Mouse (Mus musculus): ENCODE measurements around the gene Aqp9. TPM values are rescaled to one million over a fixed set of nuclear protein-coding genes. Genes with fewer than 3 reads are reported as not detected.
"Not testable (repeated sequence)": the region's sequence is repeated elsewhere in the genome, so short reads cannot be mapped to it uniquely, and the experiment has no call there.

Aqp9 gene
- polyA plus RNA-seq, 1 experiment from 2014 or later: 0.18 TPM

DNA sequence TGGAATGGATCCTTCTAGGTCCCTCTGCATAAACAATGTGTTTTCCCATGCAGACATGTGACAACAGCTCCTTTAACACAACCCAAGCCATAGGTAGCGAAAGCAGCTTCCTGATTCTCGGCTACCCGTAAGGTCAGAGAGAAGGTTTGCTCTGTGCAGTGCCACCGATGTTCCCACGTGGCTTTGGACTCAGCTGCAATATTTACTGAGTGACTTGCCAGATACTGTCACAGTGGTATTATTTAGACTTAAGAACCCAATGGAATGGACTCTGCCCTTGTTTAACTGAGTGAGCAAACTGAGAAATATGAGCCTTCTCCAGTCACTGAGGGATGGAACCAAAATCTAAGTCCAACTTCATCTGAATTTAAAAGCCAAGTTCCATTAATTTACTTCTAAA lies 35.3 kb downstream of the Aqp9 start:
- H3K4me3 ChIP-seq: no peak overlapping the region
- H3K27me3 ChIP-seq (replicated peaks): peaks cover 12% of the 10 kb centered on the region
- WGBS: 84% methylated on average over 5 of the region's 5 CpGs

DNA sequence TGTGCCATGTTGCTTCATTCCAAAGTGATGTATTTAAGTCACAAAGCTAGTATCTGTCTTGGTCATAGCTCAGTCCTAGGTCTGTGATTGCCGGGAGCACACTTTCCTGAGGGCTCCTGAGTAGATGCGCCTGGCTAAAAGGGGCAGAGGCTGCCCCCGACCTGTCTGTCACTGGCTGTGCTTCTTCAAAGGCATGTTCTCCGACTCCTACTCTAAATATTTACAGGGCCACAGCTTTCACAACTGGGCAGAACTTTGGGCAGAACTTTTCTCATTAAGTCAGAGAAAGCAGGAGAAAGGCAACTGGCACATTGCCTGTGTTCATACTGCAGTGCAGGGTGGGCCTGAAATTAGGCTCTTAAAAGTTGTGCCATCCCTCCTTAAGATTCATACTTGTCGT lies 36.7 kb downstream of the Aqp9 start:
- ATAC-seq (ENCODE audit: insufficient number of reproducible peaks, low FRiP score): no peak
- Histone ChIP-seq H3K27me3 (replicated peaks) (peaks cover 15% of the 10 kb centered on the region), H3K4me1 (replicated peaks) (no peaks in the 10 kb centered on the region), H3K4me3 (no peak overlapping the region), H3K9ac (no peak overlapping the region), H3K4me2 (no peak overlapping the region), H3K27ac (ENCODE audit: poor library complexity, severe bottlenecking) (no peak overlapping the region), H3K9me3 (replicated peaks) (no peaks in the 10 kb centered on the region), H3K36me3 (no peaks in the 10 kb centered on the region)
- 61% methylated on average over 5 of the region's 5 CpGs for WGBS

More for the DNA sequence above, 35.3 kb downstream of the Aqp9 start:
- no peaks in the 10 kb centered on the region for H3K9me3 ChIP-seq (replicated peaks)
- H3K9ac ChIP-seq: no peak overlapping the region
- no peaks in the 10 kb centered on the region for H3K36me3 ChIP-seq
- ATAC-seq (ENCODE audit: insufficient number of reproducible peaks, low FRiP score): no peak
- no peak overlapping the region for H3K27ac ChIP-seq (ENCODE audit: poor library complexity, severe bottlenecking)
- H3K4me1 ChIP-seq (replicated peaks): no peaks in the 10 kb centered on the region
- H3K4me2 ChIP-seq: no peak overlapping the region

DNA sequence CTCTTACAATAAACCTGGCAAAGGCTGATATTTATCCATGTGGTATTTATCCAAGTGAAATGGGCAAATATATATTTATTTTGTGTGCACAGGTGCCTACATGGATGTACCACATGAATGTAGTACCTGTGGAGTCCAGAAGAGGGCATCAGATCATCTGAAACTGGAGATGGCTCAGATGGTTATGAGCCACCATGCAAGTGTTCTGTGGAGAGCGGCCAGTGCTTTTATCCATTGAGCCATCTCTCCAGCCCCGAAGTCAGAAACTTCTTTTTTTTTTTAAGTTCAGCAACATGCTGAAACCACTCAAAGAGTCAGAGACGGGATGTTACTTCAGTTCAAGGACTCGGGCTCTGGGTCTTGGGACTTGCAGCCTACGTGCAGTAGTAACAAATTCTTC lies 39.6 kb downstream of the Aqp9 start:
- Histone ChIP-seq H3K4me3 (no peak overlapping the region), H3K27ac (ENCODE audit: poor library complexity, severe bottlenecking) (no peak overlapping the region), H3K4me1 (replicated peaks) (no peaks in the 10 kb centered on the region), H3K4me2 (no peak overlapping the region), H3K9ac (no peak overlapping the region), H3K27me3 (replicated peaks) (peaks cover 33% of the 10 kb centered on the region), H3K36me3 (no peaks in the 10 kb centered on the region), H3K9me3 (replicated peaks) (no peaks in the 10 kb centered on the region)
- 56% methylated on average over 5 of the region's 5 CpGs for WGBS
- ATAC-seq (ENCODE audit: insufficient number of reproducible peaks, low FRiP score): no peak

DNA sequence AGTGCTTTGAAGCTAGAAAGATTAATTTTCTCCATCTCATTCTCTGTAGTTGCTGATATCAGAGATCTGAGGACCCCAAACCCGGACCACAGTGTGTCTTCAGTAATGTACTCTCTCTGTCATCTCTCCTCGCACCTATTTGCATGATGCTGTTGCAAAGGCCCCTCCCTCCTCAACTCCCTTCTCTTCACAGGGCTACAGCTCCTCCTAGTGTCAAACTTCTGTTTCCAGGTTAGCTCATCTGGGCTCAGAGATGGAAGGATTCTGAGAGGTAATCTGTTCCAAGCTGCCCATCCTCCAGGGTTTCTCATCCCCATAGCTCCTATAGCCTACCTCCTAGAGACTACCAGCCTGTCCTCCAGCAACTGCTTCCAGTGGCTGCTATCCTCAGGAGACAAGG lies 42.3 kb downstream of the Aqp9 start:
- Histone ChIP-seq H3K27ac (ENCODE audit: poor library complexity, severe bottlenecking) (no peak overlapping the region), H3K4me1 (replicated peaks) (no peaks in the 10 kb centered on the region), H3K9ac (no peak overlapping the region), H3K4me3 (no peak overlapping the region), H3K27me3 (replicated peaks) (peaks cover 33% of the 10 kb centered on the region), H3K9me3 (replicated peaks) (0 out of 2 replicates have a peak, but pooled peaks cover 4% of the 10 kb centered on the region), H3K36me3 (no peaks in the 10 kb centered on the region), H3K4me2 (no peak overlapping the region)
- WGBS: 24% methylated on average over 2 of the region's 2 CpGs
- ATAC-seq (ENCODE audit: insufficient number of reproducible peaks, low FRiP score): no peak

DNA sequence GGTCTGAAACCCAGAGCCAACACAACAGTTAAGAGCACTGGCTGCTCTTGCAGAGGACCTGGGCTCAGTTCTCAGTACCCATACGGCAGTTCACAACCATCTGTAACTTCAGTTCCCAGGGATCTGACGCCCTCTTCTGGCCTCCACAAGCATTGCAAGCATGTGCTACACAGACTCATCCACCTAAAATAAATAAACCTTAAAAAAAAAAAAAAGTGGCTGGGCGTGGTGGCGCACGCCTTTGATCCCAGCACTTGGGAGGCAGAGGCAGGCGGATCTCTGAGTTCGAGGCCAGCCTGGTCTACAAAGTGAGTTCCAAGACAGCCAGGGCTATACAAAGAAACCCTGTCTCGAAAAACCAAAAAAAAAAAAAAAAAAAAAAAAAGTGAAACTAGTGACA lies 45.4 kb downstream of the Aqp9 start:
- 87% methylated on average over 8 of the region's 8 CpGs for WGBS

DNA sequence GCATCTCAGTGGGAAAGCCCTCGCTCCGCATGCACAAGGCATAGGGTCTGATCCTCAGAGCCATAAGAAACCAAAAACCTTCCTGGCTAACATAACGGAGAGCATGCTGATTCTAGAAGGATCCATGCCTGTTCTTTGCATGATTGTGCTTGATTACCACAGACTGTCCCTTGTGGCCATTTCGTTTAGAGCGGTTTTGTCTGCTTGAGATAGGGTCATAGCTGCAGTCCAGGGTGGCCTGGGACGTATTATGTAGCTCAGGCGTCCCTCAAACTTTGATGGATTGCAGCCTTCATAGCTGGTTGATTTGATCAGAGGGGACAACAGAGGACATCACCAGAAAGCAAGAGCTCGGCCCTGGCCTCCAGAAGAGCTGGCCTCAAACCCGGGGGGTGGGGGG lies 47.6 kb downstream of the Aqp9 start:
- H3K36me3 ChIP-seq: no peaks in the 10 kb centered on the region
- 0 out of 2 replicates have a peak, but pooled peaks cover 4% of the 10 kb centered on the region for H3K9me3 ChIP-seq (replicated peaks)
- H3K4me2 ChIP-seq: no peak overlapping the region
- H3K27ac ChIP-seq (ENCODE audit: poor library complexity, severe bottlenecking): no peak overlapping the region
- no peak overlapping the region for H3K9ac ChIP-seq
- H3K4me3 ChIP-seq: no peak overlapping the region
- no peak for ATAC-seq (ENCODE audit: insufficient number of reproducible peaks, low FRiP score)
- peaks cover 11% of the 10 kb centered on the region; the same call in 1 of the 2 replicates for H3K27me3 ChIP-seq (replicated peaks)
- no peaks in the 10 kb centered on the region for H3K4me1 ChIP-seq (replicated peaks)
- WGBS: 71% methylated on average over 9 of the region's 9 CpGs

More for the DNA sequence above, 45.4 kb downstream of the Aqp9 start:
- H3K36me3 ChIP-seq; H3K4me3 ChIP-seq; ATAC-seq (ENCODE audit: insufficient number of reproducible peaks, low FRiP score); H3K4me2 ChIP-seq; H3K27ac ChIP-seq (ENCODE audit: poor library complexity, severe bottlenecking); H3K4me1 ChIP-seq (replicated peaks); H3K9ac ChIP-seq; H3K9me3 ChIP-seq (replicated peaks): not testable (repeated sequence)
- peaks cover 21% of the 10 kb centered on the region for H3K27me3 ChIP-seq (replicated peaks)

DNA sequence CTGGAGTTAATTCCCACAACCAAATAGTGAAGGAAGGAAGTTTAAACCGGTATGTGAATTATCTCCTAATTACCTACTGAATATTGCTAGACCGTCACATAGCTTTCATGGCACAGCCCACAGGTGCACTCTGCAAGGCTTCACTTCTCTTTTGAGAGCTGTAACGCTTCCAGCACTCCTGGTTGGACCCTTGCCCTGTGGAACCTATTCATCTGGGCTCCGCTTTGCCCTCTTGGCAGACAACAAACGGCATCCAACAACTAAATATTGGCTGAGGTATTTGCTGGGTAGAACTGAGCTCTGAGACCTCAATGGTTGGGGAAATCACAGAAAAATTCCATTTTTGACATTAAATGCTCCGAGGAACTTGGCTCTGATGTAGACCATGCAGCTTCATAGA lies 55.3 kb downstream of the Aqp9 start:
- Histone ChIP-seq H3K4me1 (replicated peaks) (no peaks in the 10 kb centered on the region), H3K27ac (ENCODE audit: poor library complexity, severe bottlenecking) (no peak overlapping the region), H3K9ac (no peak overlapping the region), H3K4me3 (no peak overlapping the region), H3K4me2 (no peak overlapping the region), H3K36me3 (no peaks in the 10 kb centered on the region), H3K27me3 (replicated peaks) (no peaks in the 10 kb centered on the region), H3K9me3 (replicated peaks) (no peaks in the 10 kb centered on the region)
- no peak for ATAC-seq (ENCODE audit: insufficient number of reproducible peaks, low FRiP score)
- WGBS: 76% methylated on average over 6 of the region's 6 CpGs

DNA sequence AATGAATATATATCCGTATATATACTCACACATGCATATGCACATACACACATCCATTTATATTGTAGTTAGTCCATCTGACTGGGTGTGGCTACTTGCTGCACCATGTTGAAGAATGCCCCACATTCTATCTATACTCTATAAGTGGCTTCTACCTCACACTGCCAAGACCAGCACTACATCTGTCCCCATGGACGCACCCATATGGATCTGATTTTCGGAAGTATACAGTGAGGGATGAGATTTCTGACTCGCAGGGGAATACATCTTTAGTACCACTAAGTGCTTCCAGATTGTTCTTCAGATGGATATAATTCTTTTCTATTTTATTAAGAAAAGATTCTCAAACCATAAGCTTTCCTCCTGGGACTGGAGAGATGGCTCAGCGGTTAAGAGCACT lies 65.0 kb downstream of the Aqp9 start:
- no peak for ATAC-seq (ENCODE audit: insufficient number of reproducible peaks, low FRiP score)

DNA sequence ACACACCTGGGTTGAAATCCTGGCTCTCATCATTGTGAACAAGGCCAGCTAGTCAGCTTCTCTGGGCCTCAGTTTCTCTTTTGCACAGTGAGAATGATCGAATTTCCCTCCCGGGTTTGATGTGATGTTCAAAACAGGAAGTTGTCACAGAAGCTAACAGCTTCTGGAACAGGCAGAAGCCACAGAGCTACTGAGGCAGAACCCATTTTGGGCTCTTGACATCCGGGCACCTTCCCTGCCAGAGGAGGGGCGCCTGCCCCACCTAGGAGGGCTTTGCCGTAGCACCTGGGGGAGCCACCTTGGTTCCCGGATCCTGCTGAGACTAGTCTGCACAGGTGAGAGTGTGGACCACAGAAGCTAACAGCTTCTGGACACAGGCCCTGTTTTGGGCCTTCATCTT lies 74.4 kb downstream of the Aqp9 start:
- Histone ChIP-seq H3K4me2 (no peak overlapping the region), H3K4me1 (replicated peaks) (no peaks in the 10 kb centered on the region), H3K4me3 (no peak overlapping the region), H3K36me3 (no peaks in the 10 kb centered on the region), H3K9me3 (replicated peaks) (no peaks in the 10 kb centered on the region), H3K9ac (no peak overlapping the region), H3K27me3 (replicated peaks) (no peaks in the 10 kb centered on the region), H3K27ac (ENCODE audit: poor library complexity, severe bottlenecking) (no peak overlapping the region)
- no peak for ATAC-seq (ENCODE audit: insufficient number of reproducible peaks, low FRiP score)
- WGBS: 83% methylated on average over 6 of the region's 6 CpGs

More for the DNA sequence above, 65.0 kb downstream of the Aqp9 start:
- H3K9me3 ChIP-seq (replicated peaks): no peaks in the 10 kb centered on the region
- H3K27me3 ChIP-seq (replicated peaks): no peaks in the 10 kb centered on the region
- H3K9ac ChIP-seq: no peak overlapping the region
- no peak overlapping the region for H3K4me2 ChIP-seq
- H3K4me3 ChIP-seq: no peak overlapping the region
- no peak overlapping the region for H3K27ac ChIP-seq (ENCODE audit: poor library complexity, severe bottlenecking)
- 84% methylated on average over 5 of the region's 5 CpGs for WGBS
- no peaks in the 10 kb centered on the region for H3K4me1 ChIP-seq (replicated peaks)
- H3K36me3 ChIP-seq: no peaks in the 10 kb centered on the region

DNA sequence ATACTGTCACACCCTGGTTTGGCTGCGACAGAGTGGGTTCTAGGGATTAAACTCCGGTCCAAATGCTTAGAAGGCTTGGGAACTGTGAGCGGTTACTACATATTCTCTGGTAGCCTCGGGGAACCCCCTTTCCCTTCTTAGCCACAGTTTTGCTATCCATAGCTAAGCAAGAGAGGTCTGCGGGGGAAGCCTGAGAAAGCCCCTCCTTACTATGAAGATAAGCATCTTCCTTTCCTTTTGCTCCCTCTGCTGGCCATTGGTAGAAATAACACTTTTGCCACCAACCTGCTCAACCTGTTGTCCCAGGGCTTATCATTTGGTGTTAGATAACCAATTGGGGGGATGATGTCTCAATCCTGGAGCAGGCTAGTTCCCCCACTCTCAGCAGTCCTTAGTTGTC lies 76.4 kb downstream of the Aqp9 start:
- no peak overlapping the region for H3K9ac ChIP-seq
- no peaks in the 10 kb centered on the region for H3K4me1 ChIP-seq (replicated peaks)
- H3K36me3 ChIP-seq: no peaks in the 10 kb centered on the region
- no peaks in the 10 kb centered on the region for H3K9me3 ChIP-seq (replicated peaks)
- H3K27ac ChIP-seq (ENCODE audit: poor library complexity, severe bottlenecking): no peak overlapping the region
- WGBS: 77% methylated on average over 5 of the region's 5 CpGs
- no peak overlapping the region for H3K4me3 ChIP-seq
- no peaks in the 10 kb centered on the region for H3K27me3 ChIP-seq (replicated peaks)
- H3K4me2 ChIP-seq: no peak overlapping the region
- ATAC-seq (ENCODE audit: insufficient number of reproducible peaks, low FRiP score): no peak

DNA sequence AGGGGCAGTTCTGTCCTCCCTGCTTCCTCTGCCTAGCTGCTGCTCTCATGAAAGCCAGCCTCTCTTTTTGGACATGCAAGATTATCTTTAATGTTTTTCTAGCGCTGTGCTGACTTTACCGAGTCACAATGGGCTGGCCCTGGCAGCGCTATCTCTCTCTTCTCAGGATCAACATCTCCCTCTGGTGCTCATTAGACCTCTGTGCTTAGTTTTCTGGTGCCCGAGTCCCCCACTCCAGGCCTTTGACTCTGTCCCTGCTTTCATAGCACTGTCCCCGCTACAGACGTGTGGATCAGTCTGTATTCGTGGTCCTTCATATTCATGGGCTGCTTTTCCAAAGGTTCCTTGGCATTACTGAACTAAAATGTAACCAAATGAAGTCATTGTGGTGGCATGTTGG lies 89.3 kb downstream of the Aqp9 start:
- H3K9me3 ChIP-seq (replicated peaks): no peaks in the 10 kb centered on the region
- no peaks in the 10 kb centered on the region for H3K36me3 ChIP-seq
- H3K9ac ChIP-seq: no peak overlapping the region
- WGBS: 36% methylated on average over 7 of the region's 7 CpGs
- H3K27ac ChIP-seq (ENCODE audit: poor library complexity, severe bottlenecking): no peak overlapping the region
- H3K27me3 ChIP-seq (replicated peaks): no peaks in the 10 kb centered on the region
- H3K4me1 ChIP-seq (replicated peaks): 0 out of 2 replicates have a peak, but pooled peaks cover 3% of the 10 kb centered on the region
- no peak overlapping the region for H3K4me2 ChIP-seq
- H3K4me3 ChIP-seq: no peak overlapping the region
- no peak for ATAC-seq (ENCODE audit: insufficient number of reproducible peaks, low FRiP score)

DNA sequence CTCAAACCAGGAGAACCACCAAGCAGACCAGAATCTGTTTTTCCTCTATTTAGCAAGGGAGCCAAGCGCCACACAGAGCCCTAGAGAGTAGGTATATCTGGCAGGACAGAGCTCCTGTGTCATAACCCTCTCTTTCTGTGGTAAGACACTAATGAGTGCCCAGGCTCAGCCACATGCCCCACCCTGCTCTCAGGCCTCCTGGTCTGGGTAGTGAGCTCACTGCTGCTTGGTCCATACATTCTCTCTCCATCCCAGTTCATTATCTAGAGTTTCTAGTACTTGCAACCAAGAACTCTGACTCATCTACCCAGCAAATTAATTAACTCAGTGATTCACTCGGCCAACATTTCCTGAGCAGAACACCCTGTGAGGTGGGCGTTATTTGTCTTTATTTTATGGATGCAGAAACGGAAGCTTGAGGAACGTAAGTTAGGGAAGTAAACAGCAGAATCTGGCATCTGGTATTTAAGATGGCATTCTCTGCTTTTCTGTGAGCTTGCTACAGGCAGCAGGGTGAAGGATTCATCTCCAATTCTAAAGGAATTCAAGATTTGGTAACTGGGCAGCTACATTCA lies 91.1 kb downstream of the Aqp9 start:
- Histone ChIP-seq H3K4me3 (no peak overlapping the region), H3K36me3 (no peaks in the 10 kb centered on the region), H3K27ac (ENCODE audit: poor library complexity, severe bottlenecking) (no peak overlapping the region), H3K9ac (no peak overlapping the region), H3K9me3 (replicated peaks) (no peaks in the 10 kb centered on the region), H3K4me2 (no peak overlapping the region), H3K27me3 (replicated peaks) (no peaks in the 10 kb centered on the region), H3K4me1 (replicated peaks) (0 out of 2 replicates have a peak, but pooled peaks cover 3% of the 10 kb centered on the region)
- ATAC-seq (ENCODE audit: insufficient number of reproducible peaks, low FRiP score): no peak
- WGBS: 79% methylated on average over 5 of the region's 5 CpGs

Data from heart, embryonic 12.5 days (tissue).